Mouse (Mus musculus): Measurements from ENCODE around the gene Setd3.

GRCm38 (mm10) chr12:108135610-108136208 is 43.4 kb downstream of the Setd3 start:
- TF ChIP-seq POLR2A (IDR thresholded peaks at IDR 0.05; ENCODE audit: insufficient read depth, low read depth, low read length) (no peak), CTCF (IDR thresholded peaks at IDR 0.05) (no peak)

Measured in heart, adult 2 months (tissue).